Mouse (Mus musculus): ENCODE measurements around the gene Nrp2. TPM values are rescaled to one million over a fixed set of nuclear protein-coding genes. Genes with fewer than 3 reads are reported as not detected.

The Nrp2 gene
- polyA plus RNA-seq, 1 experiment from 2014 or later: 11.2 TPM

GRCm38 (mm10) chr1:62747421-62748111 is 44.5 kb downstream of the Nrp2 start:
- H3K4me3 ChIP-seq (ENCODE audit: low read length): no peak overlapping the region
- peaks cover 26% of the 10 kb centered on the region for H3K4me1 ChIP-seq (ENCODE audit: insufficient read depth, low read length)
- H3K9ac ChIP-seq (replicated peaks; ENCODE audit: low read length): no peak overlapping the region
- no peaks in the 10 kb centered on the region; the same call in 1 of the 2 replicates for H3K36me3 ChIP-seq (ENCODE audit: insufficient read depth, low read length)
- H3K27me3 ChIP-seq (ENCODE audit: insufficient read depth, low read length): peaks cover 10% of the 10 kb centered on the region; the same call in 1 of the 2 replicates
- no peaks in the 10 kb centered on the region for H3K9me3 ChIP-seq (ENCODE audit: low read length)
- 63% methylated on average over 10 of the region's 10 CpGs for WGBS
- ATAC-seq (ENCODE audit: low FRiP score, low TSS enrichment): no peak
- H3K4me2 ChIP-seq (replicated peaks; ENCODE audit: low read depth, low read length): no peak overlapping the region
- no peak overlapping the region for H3K27ac ChIP-seq (ENCODE audit: low read length)

GRCm38 (mm10) chr1:62748361-62748760 is 45.3 kb downstream of the Nrp2 start:
- no peak for ATAC-seq (ENCODE audit: low FRiP score, low TSS enrichment)
- Histone ChIP-seq H3K36me3 (ENCODE audit: insufficient read depth, low read length) (no peaks in the 10 kb centered on the region; the same call in 1 of the 2 replicates), H3K27me3 (ENCODE audit: insufficient read depth, low read length) (peaks cover 10% of the 10 kb centered on the region; the same call in 1 of the 2 replicates), H3K27ac (ENCODE audit: low read length) (no peak overlapping the region), H3K9ac (replicated peaks; ENCODE audit: low read length) (no peak overlapping the region), H3K4me3 (ENCODE audit: low read length) (no peak overlapping the region), H3K9me3 (ENCODE audit: low read length) (no peaks in the 10 kb centered on the region), H3K4me1 (ENCODE audit: insufficient read depth, low read length) (peaks cover 24% of the 10 kb centered on the region), H3K4me2 (replicated peaks; ENCODE audit: low read depth, low read length) (no peak overlapping the region)
- WGBS: 76% methylated on average over 3 of the region's 3 CpGs

- peaks cover 10% of the 10 kb centered on the region; the same call in 1 of the 2 replicates for H3K27me3 ChIP-seq (ENCODE audit: insufficient read depth, low read length)
- WGBS: 93% methylated on average over 14 of the region's 14 CpGs
- no peaks in the 10 kb centered on the region; the same call in 1 of the 2 replicates for H3K36me3 ChIP-seq (ENCODE audit: insufficient read depth, low read length)
- no peak overlapping the region for H3K4me2 ChIP-seq (replicated peaks; ENCODE audit: low read depth, low read length)
- no peak for ATAC-seq (ENCODE audit: low FRiP score, low TSS enrichment)
- H3K9me3 ChIP-seq (ENCODE audit: low read length): no peaks in the 10 kb centered on the region
- H3K4me1 ChIP-seq (ENCODE audit: insufficient read depth, low read length): peaks cover 23% of the 10 kb centered on the region
- no peak overlapping the region for H3K9ac ChIP-seq (replicated peaks; ENCODE audit: low read length)
- H3K4me3 ChIP-seq (ENCODE audit: low read length): no peak overlapping the region
- no peak overlapping the region for H3K27ac ChIP-seq (ENCODE audit: low read length)
These were observed 46.6 kb downstream of the Nrp2 start for GRCm38 (mm10) chr1:62749716-62750115.

- 79% methylated on average over 5 of the region's 5 CpGs for WGBS
- Histone ChIP-seq H3K4me3 (ENCODE audit: low read length) (no peak overlapping the region), H3K9me3 (ENCODE audit: low read length) (no peaks in the 10 kb centered on the region), H3K9ac (replicated peaks; ENCODE audit: low read length) (no peak overlapping the region), H3K27me3 (ENCODE audit: insufficient read depth, low read length) (peaks cover 10% of the 10 kb centered on the region; the same call in 1 of the 2 replicates), H3K4me1 (ENCODE audit: insufficient read depth, low read length) (peaks cover 23% of the 10 kb centered on the region), H3K27ac (ENCODE audit: low read length) (peak overlapping the region; percentile 46; the same call in 1 of the 2 replicates), H3K4me2 (replicated peaks; ENCODE audit: low read depth, low read length) (0 out of 2 replicates have a peak overlapping the region, but pooled peaks have one; percentile 8), H3K36me3 (ENCODE audit: insufficient read depth, low read length) (no peaks in the 10 kb centered on the region; the same call in 1 of the 2 replicates)
- ATAC-seq (ENCODE audit: low FRiP score, low TSS enrichment): no peak
These were observed 47.4 kb downstream of the Nrp2 start for GRCm38 (mm10) chr1:62750408-62751008.

- Histone ChIP-seq H3K36me3 (ENCODE audit: insufficient read depth, low read length) (no peaks in the 10 kb centered on the region), H3K27me3 (ENCODE audit: insufficient read depth, low read length) (peaks cover 10% of the 10 kb centered on the region; the same call in 1 of the 2 replicates), H3K27ac (ENCODE audit: low read length) (peak overlapping the region; percentile 46; the same call in 1 of the 2 replicates), H3K4me2 (replicated peaks; ENCODE audit: low read depth, low read length) (peak overlapping the region; percentile 8; the same call in 1 of the 2 replicates), H3K9me3 (ENCODE audit: low read length) (no peaks in the 10 kb centered on the region), H3K4me3 (ENCODE audit: low read length) (no peak overlapping the region), H3K9ac (replicated peaks; ENCODE audit: low read length) (no peak overlapping the region), H3K4me1 (ENCODE audit: insufficient read depth, low read length) (peaks cover 23% of the 10 kb centered on the region)
- 21% methylated on average over 15 of the region's 15 CpGs for WGBS
- ATAC-seq (ENCODE audit: low FRiP score, low TSS enrichment): peak; percentile 77
These were observed 48.2 kb downstream of the Nrp2 start for GRCm38 (mm10) chr1:62751011-62752006.

- ATAC-seq (ENCODE audit: low FRiP score, low TSS enrichment): no peak
- whole genome bisulfite sequencing: 63% methylated on average over 8 of the region's 8 CpGs
- Histone ChIP-seq H3K9me3 (ENCODE audit: low read length) (no peaks in the 10 kb centered on the region), H3K9ac (replicated peaks; ENCODE audit: low read length) (no peak overlapping the region), H3K4me1 (ENCODE audit: insufficient read depth, low read length) (peaks cover 23% of the 10 kb centered on the region), H3K4me3 (ENCODE audit: low read length) (no peak overlapping the region), H3K27ac (ENCODE audit: low read length) (peak overlapping the region; percentile 46; the same call in 1 of the 2 replicates), H3K4me2 (replicated peaks; ENCODE audit: low read depth, low read length) (no peak overlapping the region), H3K27me3 (ENCODE audit: insufficient read depth, low read length) (peaks cover 10% of the 10 kb centered on the region; the same call in 1 of the 2 replicates), H3K36me3 (ENCODE audit: insufficient read depth, low read length) (no peaks in the 10 kb centered on the region)
These were observed 49.0 kb downstream of the Nrp2 start for GRCm38 (mm10) chr1:62752055-62752454.

GRCm38 (mm10) chr1:62752661-62753333 is 49.7 kb downstream of the Nrp2 start:
- Histone ChIP-seq H3K9ac (replicated peaks; ENCODE audit: low read length) (no peak overlapping the region), H3K27me3 (ENCODE audit: insufficient read depth, low read length) (peaks cover 10% of the 10 kb centered on the region; the same call in 1 of the 2 replicates), H3K36me3 (ENCODE audit: insufficient read depth, low read length) (no peaks in the 10 kb centered on the region), H3K27ac (ENCODE audit: low read length) (no peak overlapping the region), H3K4me1 (ENCODE audit: insufficient read depth, low read length) (peaks cover 23% of the 10 kb centered on the region), H3K4me3 (ENCODE audit: low read length) (no peak overlapping the region), H3K9me3 (ENCODE audit: low read length) (no peaks in the 10 kb centered on the region), H3K4me2 (replicated peaks; ENCODE audit: low read depth, low read length) (no peak overlapping the region)
- ATAC-seq (ENCODE audit: low FRiP score, low TSS enrichment): no peak
- 72% methylated on average over 7 of the region's 7 CpGs for WGBS

GRCm38 (mm10) chr1:62754066-62754835 is 51.2 kb downstream of the Nrp2 start:
- 0 out of 2 replicates have a peak, but pooled peaks have one; percentile 21 for ATAC-seq (ENCODE audit: low FRiP score, low TSS enrichment)
- Histone ChIP-seq H3K4me1 (ENCODE audit: insufficient read depth, low read length) (peaks cover 23% of the 10 kb centered on the region), H3K4me3 (ENCODE audit: low read length) (no peak overlapping the region), H3K27me3 (ENCODE audit: insufficient read depth, low read length) (0 out of 2 replicates have a peak, but pooled peaks cover 4% of the 10 kb centered on the region), H3K9me3 (ENCODE audit: low read length) (no peaks in the 10 kb centered on the region), H3K9ac (replicated peaks; ENCODE audit: low read length) (no peak overlapping the region), H3K27ac (ENCODE audit: low read length) (no peak overlapping the region), H3K36me3 (ENCODE audit: insufficient read depth, low read length) (no peaks in the 10 kb centered on the region), H3K4me2 (replicated peaks; ENCODE audit: low read depth, low read length) (no peak overlapping the region)
- 58% methylated on average over 8 of the region's 8 CpGs for WGBS
